Mouse (Mus musculus) CH12.LX (cell line): ENCODE results near the gene Tmem123. TPM values are rescaled to one million over a fixed set of nuclear protein-coding genes. Genes with fewer than 3 reads are reported as not detected.

Experiments
- DNase-seq: peaks from one replicate; pipeline ENCODE4 v3.0.0-alpha.2; 2013; ENCODE audit errors: extremely low read depth
- H3K27ac ChIP-seq: 2 replicates; pipeline ENCODE4 v1.5.1; 2012; ENCODE audit warnings: low read depth, mild to moderate bottlenecking, control low read depth, moderate library complexity; ENCODE audit not compliant: insufficient read depth
- H3K27me3 ChIP-seq: replicated peaks from 2 replicates; pipeline ENCODE3; 2012; ENCODE audit warnings: inconsistent platforms
- H3K36me3 ChIP-seq, 2 experiments: replicated peaks in 1 of 2; 2 replicates each; pipeline versions ENCODE3 to v1.6.1; 2012; ENCODE audit warnings: inconsistent platforms in 1 of 2, low read length in 1 of 2, mild to moderate bottlenecking in 1 of 2, mixed read lengths in 1 of 2, moderate library complexity in 1 of 2; ENCODE audit not compliant: control insufficient read depth in 1 of 2, insufficient read depth in 1 of 2
- H3K4me1 ChIP-seq, 2 experiments: 2 replicates each; pipeline ENCODE4 v1.6.1; 2012; ENCODE audit warnings: inconsistent platforms in 1 of 2, moderate library complexity in 1 of 2; ENCODE audit not compliant: insufficient read depth in 2 of 2, control insufficient read depth in 1 of 2
- H3K4me2 ChIP-seq: 2 replicates; pipeline ENCODE4 v1.6.1; 2012; ENCODE audit warnings: low read depth, mild to moderate bottlenecking, control low read depth; ENCODE audit not compliant: poor library complexity, insufficient read depth, severe bottlenecking
- H3K4me3 ChIP-seq, 3 experiments: fragments of 150-350 bp in 1 of 3; sonication (generic) in 1 of 3; replicated peaks in 1 of 3; 2 replicates each; pipeline versions ENCODE3 to v1.5.1; 2011 to 2012; ENCODE audit warnings: low read depth in 2 of 3, low read length in 2 of 3, mild to moderate bottlenecking in 2 of 3, moderate library complexity in 2 of 3, control low read depth in 1 of 3, improper control_type of control experiment in 1 of 3, inconsistent platforms in 1 of 3, mixed read lengths in 1 of 3; ENCODE audit not compliant: poor library complexity in 1 of 3
- H3K79me2 ChIP-seq: replicated peaks from 2 replicates; pipeline ENCODE4 v1.6.1; 2012; ENCODE audit warnings: mild to moderate bottlenecking, moderate library complexity; ENCODE audit not compliant: control insufficient read depth, poor library complexity, insufficient read depth, severe bottlenecking; ENCODE audit errors: extremely low read depth
- H3K9ac ChIP-seq: 2 replicates; pipeline ENCODE4 v1.6.1; 2012; ENCODE audit warnings: low read depth, mild to moderate bottlenecking, control low read depth, moderate library complexity; ENCODE audit not compliant: insufficient read depth
- H3K9me3 ChIP-seq: replicated peaks from 2 replicates; pipeline ENCODE3; 2012; ENCODE audit warnings: low read length, inconsistent platforms, mixed read lengths
- BHLHE40 ChIP-seq: IDR thresholded peaks from 2 replicates; pipeline ENCODE4 v1.6.1; 2011; ENCODE audit warnings: mild to moderate bottlenecking, low read depth, low read length, improper control_type of control experiment
- CHD2 ChIP-seq: IDR thresholded peaks from 2 replicates; pipeline ENCODE4 v1.6.1; 2011; ENCODE audit warnings: low read length, improper control_type of control experiment
- E2F4 ChIP-seq: IDR thresholded peaks from 2 replicates; pipeline ENCODE4 v1.6.1; 2011; ENCODE audit warnings: low read depth, low read length, improper control_type of control experiment; ENCODE audit not compliant: insufficient replicate concordance
- ELF1 ChIP-seq: IDR thresholded peaks from 2 replicates; pipeline ENCODE4 v1.6.1; 2014; ENCODE audit warnings: low read depth, mild to moderate bottlenecking, inconsistent platforms, low read length, improper control_type of control experiment
- EP300 ChIP-seq: IDR thresholded peaks from 2 replicates; pipeline ENCODE4 v1.6.1; 2011; ENCODE audit warnings: low read length, improper control_type of control experiment
- ETS1 ChIP-seq: conservative IDR thresholded peaks from 2 replicates; pipeline ENCODE4 v1.6.1; 2012; ENCODE audit warnings: low read depth, mild to moderate bottlenecking, inconsistent platforms, low read length, improper control_type of control experiment, moderate library complexity
- GABPA ChIP-seq: IDR thresholded peaks from 2 replicates; pipeline ENCODE4 v1.6.1; 2012; ENCODE audit warnings: low read depth, low read length, improper control_type of control experiment, inconsistent platforms; ENCODE audit not compliant: insufficient replicate concordance
- IRF4 ChIP-seq: IDR thresholded peaks from 2 replicates; pipeline ENCODE4 v1.6.1; 2014; ENCODE audit warnings: low read depth, mild to moderate bottlenecking, inconsistent platforms, low read length, improper control_type of control experiment
- JUN ChIP-seq: IDR thresholded peaks from 2 replicates; pipeline ENCODE4 v1.6.1; 2011; ENCODE audit warnings: low read depth, mild to moderate bottlenecking, low read length, improper control_type of control experiment, moderate library complexity; ENCODE audit not compliant: insufficient read depth
- KAT2A ChIP-seq: IDR thresholded peaks from 2 replicates; pipeline ENCODE4 v1.6.1; 2012; ENCODE audit warnings: low read length, improper control_type of control experiment, inconsistent platforms; ENCODE audit not compliant: insufficient replicate concordance
- MAFK ChIP-seq: IDR thresholded peaks from 2 replicates; pipeline ENCODE4 v1.6.1; 2011; ENCODE audit warnings: low read length, improper control_type of control experiment; ENCODE audit not compliant: insufficient replicate concordance
- MAX ChIP-seq: IDR thresholded peaks from 2 replicates; pipeline ENCODE4 v1.6.1; 2011; ENCODE audit warnings: low read length, improper control_type of control experiment
- MEF2A ChIP-seq: IDR thresholded peaks from 2 replicates; pipeline ENCODE4 v1.6.1; 2014; ENCODE audit warnings: low read depth, mild to moderate bottlenecking, inconsistent platforms, low read length, improper control_type of control experiment, borderline replicate concordance
- MXI1 ChIP-seq: IDR thresholded peaks from 2 replicates; pipeline ENCODE4 v1.6.1; 2011; ENCODE audit warnings: mild to moderate bottlenecking, low read depth, low read length, improper control_type of control experiment
- NELFE ChIP-seq: IDR thresholded peaks from 2 replicates; pipeline ENCODE4 v1.6.1; 2011; ENCODE audit warnings: low read depth, low read length, improper control_type of control experiment
- PAX5 ChIP-seq: IDR thresholded peaks from 2 replicates; pipeline ENCODE4 v1.6.1; 2012; ENCODE audit warnings: low read length, inconsistent platforms, mixed read lengths
- RAD21 ChIP-seq: IDR thresholded peaks from 2 replicates; pipeline ENCODE4 v1.6.1; 2011; ENCODE audit warnings: low read depth, mild to moderate bottlenecking, low read length, improper control_type of control experiment, moderate library complexity
- SMC3 ChIP-seq: IDR thresholded peaks from 2 replicates; pipeline ENCODE4 v1.6.1; 2011; ENCODE audit warnings: low read depth, low read length, improper control_type of control experiment
- TBP ChIP-seq: conservative IDR thresholded peaks from 2 replicates; pipeline ENCODE4 v1.6.1; 2011; ENCODE audit warnings: low read depth, low read length, improper control_type of control experiment
- TCF12 ChIP-seq: IDR thresholded peaks from 2 replicates; pipeline ENCODE4 v1.6.1; 2014; ENCODE audit warnings: low read depth, mild to moderate bottlenecking, inconsistent platforms, low read length, improper control_type of control experiment
- USF1 ChIP-seq: IDR thresholded peaks from 2 replicates; pipeline ENCODE4 v1.6.1; 2014; ENCODE audit warnings: low read depth, mild to moderate bottlenecking, inconsistent platforms, low read length, improper control_type of control experiment
- USF2 ChIP-seq: conservative IDR thresholded peaks from 2 replicates; pipeline ENCODE4 v1.6.1; 2011; ENCODE audit warnings: low read depth, low read length, improper control_type of control experiment
- ZC3H11A ChIP-seq: IDR thresholded peaks from 2 replicates; pipeline ENCODE4 v1.6.1; 2012; ENCODE audit warnings: low read depth, mild to moderate bottlenecking, inconsistent platforms, low read length, improper control_type of control experiment
- ZKSCAN1 ChIP-seq: IDR thresholded peaks from 2 replicates; pipeline ENCODE4 v1.6.1; 2012; ENCODE audit warnings: low read depth, inconsistent platforms, low read length, improper control_type of control experiment, borderline replicate concordance
- ZMIZ1 ChIP-seq: IDR thresholded peaks from 2 replicates; pipeline ENCODE4 v1.6.1; 2012; ENCODE audit warnings: low read depth, mild to moderate bottlenecking, inconsistent platforms, low read length, improper control_type of control experiment
- ZNF384 ChIP-seq: IDR thresholded peaks from 2 replicates; pipeline ENCODE4 v1.6.1; 2012; ENCODE audit warnings: low read depth, low read length, improper control_type of control experiment, inconsistent platforms
- dilution Hi-C: fragments of 300-500 bp; cut with MboI; formaldehyde crosslinking; loops from 2 replicates; pipeline ENCODE4 v1.14.3; 2020; ENCODE audit warnings: low sequenced_read_pairs; ENCODE audit not compliant: extremely low pct_unique_long_range_greater_than_20kb, extremely low pct_ligation_motif_present
- in situ Hi-C: fragments of 300-500 bp; cut with MboI; formaldehyde crosslinking; loops from 3 replicates; pipeline ENCODE4 v1.14.3; 2019; ENCODE audit warnings: low sequenced_read_pairs, low pct_ligation_motif_present, low pct_unique_long_range_greater_than_20kb, mixed read lengths
- polyA plus RNA-seq: library from polyadenylated mRNA; unstranded; fragments of >175 nt; gene quantifications from 2 replicates; pipeline ENCODE4 v1.2.1, GENCODE M21; 2012; ENCODE audit warnings: low read depth; ENCODE audit not compliant: insufficient read length
- total RNA-seq, 2 experiments: library from RNA; depleted of rRNA; stranded (reverse); fragments of 300-350 nt in 1 of 2; fragments of >200 nt in 1 of 2; gene quantifications; 2 replicates each; pipeline ENCODE4 v1.2.3; 2012 to 2014

The Tmem123 gene
- total and polyA plus RNA-seq, 3 experiments: 61.1 to 183 (median 107) TPM

DNA sequence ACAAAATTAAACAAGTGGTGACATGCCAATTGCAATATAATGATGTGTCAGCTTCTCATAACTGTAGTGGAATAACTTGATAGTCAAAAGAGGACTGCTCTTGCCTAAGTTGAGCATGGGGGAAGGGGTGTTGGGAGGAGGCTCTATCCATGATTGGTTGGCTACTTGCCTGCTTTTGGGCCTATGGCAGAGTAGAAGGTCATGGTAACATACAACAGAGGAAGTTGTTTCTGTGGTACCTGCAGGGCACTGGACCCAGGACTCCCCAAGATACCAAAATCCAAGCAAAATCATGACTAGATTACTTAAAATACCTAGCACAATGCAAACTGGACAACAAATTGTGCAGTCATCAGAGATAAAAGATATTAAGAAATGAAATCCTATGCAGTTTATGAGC lies 31.7 kb downstream of the Tmem123 start:
- in situ Hi-C loops: no loop called here

DNA sequence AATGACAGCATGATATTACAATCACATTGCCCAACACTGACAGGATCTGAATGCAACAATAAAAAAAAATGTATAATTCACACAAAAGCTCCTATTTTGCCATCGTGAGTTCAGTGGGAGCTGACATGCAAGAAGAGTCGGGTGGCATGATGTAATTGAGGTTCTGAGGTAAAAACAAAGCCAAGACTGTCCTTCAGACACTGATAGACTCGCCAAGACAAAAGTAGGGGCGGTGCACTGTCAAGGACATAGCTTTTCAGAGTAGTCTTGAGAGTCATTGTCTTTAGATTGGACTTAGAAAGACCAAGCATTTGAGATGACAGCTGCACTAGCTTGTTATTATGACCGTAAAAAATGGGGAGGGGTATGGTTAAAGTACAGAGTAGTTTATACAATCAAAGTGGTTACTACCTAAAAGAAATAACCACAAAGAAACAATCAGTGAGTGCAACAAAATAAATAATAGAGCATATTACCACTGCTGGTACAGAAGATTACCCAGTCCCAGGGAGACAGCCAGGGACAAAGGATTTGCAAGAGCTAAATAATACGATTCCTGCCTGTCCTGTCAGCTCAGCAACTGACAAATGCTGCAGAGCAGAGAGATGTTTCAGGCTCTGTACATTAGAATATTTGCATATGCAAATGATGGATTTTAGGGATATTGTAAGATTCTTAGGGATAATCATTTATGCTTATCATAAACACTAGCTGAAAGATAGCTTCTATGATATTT lies 32.5 kb downstream of the Tmem123 start:
- Histone ChIP-seq H3K79me2 (no peaks in the 10 kb centered on the region), H3K4me2 (no peak overlapping the region), H3K36me3 (peaks cover 24 to 39% of the 10 kb centered on the region in 2 experiments), H3K27ac (no peak overlapping the region), H3K9ac (no peak overlapping the region), H3K27me3 (no peaks in the 10 kb centered on the region), H3K4me1 (no peaks in the 10 kb centered on the region), H3K4me3 (no peak overlapping the region), H3K9me3 (no peaks in the 10 kb centered on the region)
- dilution Hi-C loops: no loop called here
- no peak for DNase-seq
- TF ChIP-seq JUN: no peak
- TF ChIP-seq TBP: no peak
- no peak for TF ChIP-seq ETS1
- no peak for TF ChIP-seq CHD2
- TF ChIP-seq USF2: no peak
- no peak for TF ChIP-seq ZNF384
- TF ChIP-seq MEF2A: no peak
- no peak for TF ChIP-seq GABPA
- TF ChIP-seq ZC3H11A: no peak
- no peak for TF ChIP-seq RAD21
- TF ChIP-seq PAX5: no peak
- no peak for TF ChIP-seq EP300
- TF ChIP-seq MAFK: no peak
- no peak for TF ChIP-seq USF1
- TF ChIP-seq ZMIZ1: no peak
- in situ Hi-C loops: no loop called here

More for the DNA sequence above, 31.7 kb downstream of the Tmem123 start:
- H3K9me3 ChIP-seq: no peaks in the 10 kb centered on the region
- TF ChIP-seq MAX: no peak
- TF ChIP-seq SMC3: no peak
- no peak for TF ChIP-seq ZMIZ1
- TF ChIP-seq ZKSCAN1: no peak
- TF ChIP-seq TCF12: no peak
- TF ChIP-seq E2F4: no peak
- TF ChIP-seq NELFE: no peak
- TF ChIP-seq ELF1: no peak
- no peak for TF ChIP-seq BHLHE40
- TF ChIP-seq MAFK: no peak
- no peak for TF ChIP-seq KAT2A
- TF ChIP-seq USF1: no peak
- TF ChIP-seq IRF4: no peak
- no peak for TF ChIP-seq MXI1
- H3K4me3 ChIP-seq: no peak overlapping the region
- H3K4me2 ChIP-seq: no peak overlapping the region
- no peak overlapping the region for H3K9ac ChIP-seq
- no peaks in the 10 kb centered on the region for H3K27me3 ChIP-seq
- H3K36me3 ChIP-seq: peaks cover 31 to 47% of the 10 kb centered on the region in 2 experiments
- H3K27ac ChIP-seq: no peak overlapping the region
- dilution Hi-C loops: no loop called here
- no peaks in the 10 kb centered on the region for H3K4me1 ChIP-seq
- DNase-seq: no peak
- no peaks in the 10 kb centered on the region for H3K79me2 ChIP-seq
